Mouse (Mus musculus) G1E-ER4 (cell line): Measurements from ENCODE around the gene Hist1h2ak. TPM values are rescaled to one million over a fixed set of nuclear protein-coding genes. Genes with fewer than 3 reads are reported as not detected.

Experiments used
- GATA1 ChIP-seq: IDR thresholded peaks from one replicate; pipeline ENCODE4 v1.8.0; 2012; ENCODE audit warnings: low read length, inconsistent platforms
- polyA plus RNA-seq: library from polyadenylated mRNA; stranded (reverse); fragments of >175 nt; gene quantifications from 2 replicates; pipeline ENCODE4 v1.2.3, GENCODE M21; 2012

Gene Hist1h2ak
- polyA plus RNA-seq, 1 experiment, result 85.5 TPM

- no peak for TF ChIP-seq GATA1
Measured at GRCm38 (mm10) chr13:21710031-21710711, 43.5 kb downstream of the Hist1h2ak start.

GRCm38 (mm10) chr13:21706669-21707068 lies 47.0 kb downstream of the Hist1h2ak start:
- TF ChIP-seq GATA1, result no peak

Other genes with a start within 250 kb of the Hist1h2ak start
- gene Zkscan8, start 222.7 kb downstream of the Hist1h2ak start, polyA plus RNA-seq, result 5.9 and 6.2 TPM in 2 replicates
- not detected in 2 replicates for gene Olfr1366, start 211.0 kb downstream of the Hist1h2ak start, polyA plus RNA-seq
- gene Olfr1535, start 193.9 kb downstream of the Hist1h2ak start, polyA plus RNA-seq, result not detected in 2 replicates
- not detected in 2 replicates for gene Olfr1364, start 172.1 kb downstream of the Hist1h2ak start, polyA plus RNA-seq
- gene Olfr1362, start 139.8 kb downstream of the Hist1h2ak start, polyA plus RNA-seq, result not detected in 2 replicates
- not detected in 2 replicates for gene Olfr11, start 111.3 kb downstream of the Hist1h2ak start, polyA plus RNA-seq
- not detected in 2 replicates for gene Olfr1361, start 90.4 kb downstream of the Hist1h2ak start, polyA plus RNA-seq
- gene Olfr1360, start 76.4 kb downstream of the Hist1h2ak start, polyA plus RNA-seq, result not detected in 2 replicates
- gene Olfr1359, start 55.7 kb downstream of the Hist1h2ak start, polyA plus RNA-seq, result not detected in 2 replicates
- 9.8 and 10.6 TPM in 2 replicates for gene Hist1h2bl, start 37.7 kb downstream of the Hist1h2ak start, polyA plus RNA-seq
- 372 and 421 TPM in 2 replicates for gene Hist1h2ai, start 37.4 kb downstream of the Hist1h2ak start, polyA plus RNA-seq
- 53.9 and 54.4 TPM in 2 replicates for gene Hist1h3h, start 36.2 kb downstream of the Hist1h2ak start, polyA plus RNA-seq
- gene Hist1h2bm, start 31.8 kb downstream of the Hist1h2ak start, polyA plus RNA-seq, result 1.9 and 2.1 TPM in 2 replicates
- 1.9 and 2.4 TPM in 2 replicates for gene Hist1h4j, start 18.8 kb downstream of the Hist1h2ak start, polyA plus RNA-seq
- 22.6 and 25.4 TPM in 2 replicates for gene Hist1h4k, start 3.3 kb downstream of the Hist1h2ak start, polyA plus RNA-seq
- gene Hist1h2bn, start 296 bp upstream of the Hist1h2ak start, polyA plus RNA-seq, result 1.4 and 1.7 TPM in 2 replicates
- 3.3 and 4.5 TPM in 2 replicates for gene Hist1h1b, start 26.8 kb upstream of the Hist1h2ak start, polyA plus RNA-seq
- gene Hist1h3i, start 29.5 kb upstream of the Hist1h2ak start, polyA plus RNA-seq, result 36.7 and 37.8 TPM in 2 replicates
- 16.6 and 26.9 TPM in 2 replicates for gene Hist1h2an, start 33.4 kb upstream of the Hist1h2ak start, polyA plus RNA-seq
- 5.5 and 8.7 TPM in 2 replicates for gene Hist1h2bp, start 33.6 kb upstream of the Hist1h2ak start, polyA plus RNA-seq
- gene Hist1h2bq, start 56.4 kb upstream of the Hist1h2ak start, polyA plus RNA-seq, result 14.0 and 15.0 TPM in 2 replicates
- gene Hist1h2ao, start 56.6 kb upstream of the Hist1h2ak start, polyA plus RNA-seq, result 4,601 and 5,007 TPM in 2 replicates
- 6.1 and 9.7 TPM in 2 replicates for gene Hist1h4m, start 57.9 kb upstream of the Hist1h2ak start, polyA plus RNA-seq
- 16.6 and 26.1 TPM in 2 replicates for gene Hist1h4n, start 78.4 kb upstream of the Hist1h2ak start, polyA plus RNA-seq
- 9,534 and 19,469 TPM in 2 replicates for gene Hist1h2ap, start 79.7 kb upstream of the Hist1h2ak start, polyA plus RNA-seq
- gene Hist1h2br, start 79.9 kb upstream of the Hist1h2ak start, polyA plus RNA-seq, result 13.3 and 14.2 TPM in 2 replicates
- 0.03 and 0.06 TPM in 2 replicates for gene Zfp184, start 191.3 kb upstream of the Hist1h2ak start, polyA plus RNA-seq
- gene Pom121l2, start 227.4 kb upstream of the Hist1h2ak start, polyA plus RNA-seq, result not detected in 2 replicates